Mouse (Mus musculus) embryo, embryonic 11 days (tissue): ENCODE measurements around the gene Cpt2.

Experiments
- DNase-seq: peaks from one replicate; pipeline ENCODE4 v3.0.0-alpha.2; 2015

Gene Cpt2

GRCm38 (mm10) chr4:107923145-107923802 lies at the start of gene Cpt2:
Gene Cpt2, minus strand, starts transcription at chr4:107923610.
- peak; percentile 98 for DNase-seq

DNA sequence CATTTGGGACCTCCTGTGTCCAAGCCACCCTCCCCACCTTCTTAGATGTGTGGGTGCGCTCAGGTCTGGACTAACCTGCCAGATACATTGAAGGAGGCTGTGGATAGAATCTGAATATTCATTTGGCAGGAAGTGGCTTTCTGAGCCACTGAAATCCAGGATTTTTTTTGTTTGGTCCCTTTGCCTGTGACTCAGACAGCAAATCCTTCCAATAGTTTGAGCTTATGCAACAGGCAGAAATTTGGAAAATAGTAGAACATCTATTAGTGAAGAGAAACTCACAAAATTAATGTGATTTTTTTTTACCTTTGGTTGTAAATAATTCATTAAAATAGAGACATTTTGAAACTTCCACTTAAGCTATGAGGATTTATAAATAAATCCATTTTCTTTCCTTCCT lies 47.8 kb upstream of the Cpt2 start:
- no peak for DNase-seq

DNA sequence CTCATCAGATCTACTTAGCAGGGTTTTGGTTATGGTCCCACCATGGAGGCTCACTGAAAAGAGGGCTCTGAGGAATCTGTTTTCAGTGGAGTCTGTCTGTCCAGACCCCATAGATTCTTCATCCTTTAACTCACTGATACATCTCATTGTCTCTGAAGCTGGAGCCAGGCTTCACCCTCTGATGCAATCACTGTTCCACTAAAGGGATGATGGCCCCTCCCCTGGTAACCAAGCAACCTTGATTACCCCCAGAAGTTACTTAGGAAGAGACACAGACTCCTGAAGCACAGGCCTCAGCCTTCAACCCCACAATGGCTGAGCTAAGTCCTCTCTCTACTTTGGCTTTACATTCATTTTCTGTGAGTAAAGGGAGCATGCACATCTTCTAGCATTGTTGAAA lies 46.4 kb upstream of the Cpt2 start:
- DNase-seq = no peak

DNA sequence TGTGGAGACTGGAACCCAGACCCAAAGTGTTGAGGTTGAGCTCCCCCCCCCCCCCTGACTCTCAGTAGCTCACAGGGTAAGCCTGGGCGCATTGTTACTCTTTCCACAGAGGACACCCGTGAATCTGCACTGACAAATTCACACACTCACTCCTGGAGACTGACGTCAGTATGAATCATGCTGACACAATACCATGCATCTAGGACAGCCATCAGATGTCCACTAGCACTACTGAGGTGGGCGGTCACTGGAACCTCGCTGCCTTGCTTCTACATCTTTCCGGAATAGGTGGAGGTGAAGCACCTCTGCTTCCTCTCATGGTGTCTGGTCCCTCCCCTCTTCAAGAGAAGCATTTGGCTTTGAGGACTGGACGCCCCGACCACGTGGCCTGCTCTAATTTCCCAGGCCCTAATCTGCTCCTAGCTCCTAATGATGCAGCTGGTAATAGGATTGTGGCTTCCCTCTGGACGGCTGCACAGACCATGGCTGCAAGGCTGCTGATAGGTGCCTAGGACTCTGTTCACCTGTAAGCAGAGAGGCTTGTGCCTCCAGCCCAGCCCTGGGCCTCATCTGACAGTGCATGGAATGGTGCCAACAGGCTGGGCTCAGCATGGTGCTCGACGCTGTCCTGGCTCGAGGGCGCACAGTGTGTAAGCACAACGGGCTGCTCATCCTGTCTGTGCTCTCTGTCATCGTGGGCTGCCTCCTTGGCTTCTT lies 44.7 kb upstream of the Cpt2 start, which contains the start of gene Slc1a7:
Slc1a7 (plus strand) TSS at position 367 of the 717 bp plus-strand sequence.
- no peak for DNase-seq

GRCm38 (mm10) chr4:107966416-107967109 lies 43.2 kb upstream of the Cpt2 start:
- no peak for DNase-seq

GRCm38 (mm10) chr4:107962792-107963191 lies 39.4 kb upstream of the Cpt2 start:
- DNase-seq = no peak

GRCm38 (mm10) chr4:107962044-107962732 lies 38.8 kb upstream of the Cpt2 start:
- no peak for DNase-seq

DNA sequence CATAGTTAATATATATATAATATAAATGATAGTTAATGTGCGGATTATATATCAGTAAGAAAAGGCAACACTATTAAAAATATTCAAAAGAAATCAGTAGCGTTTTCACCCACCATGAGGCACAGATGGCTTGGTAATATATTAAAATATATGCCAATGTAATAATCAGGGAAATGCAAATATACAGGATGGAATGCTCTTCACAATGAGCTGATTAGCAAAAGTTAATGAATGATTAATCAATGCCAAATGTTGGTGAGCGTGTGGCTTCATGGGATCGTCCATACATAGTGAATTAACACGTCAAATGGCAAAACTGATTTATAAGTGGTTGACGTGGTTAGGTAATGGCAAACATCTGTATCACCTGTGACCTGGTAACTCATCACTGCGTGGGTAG lies 35.1 kb upstream of the Cpt2 start:
- no peak for DNase-seq

- DNase-seq = no peak
Observed at GRCm38 (mm10) chr4:107955691-107956090, 32.3 kb upstream of the Cpt2 start.

DNA sequence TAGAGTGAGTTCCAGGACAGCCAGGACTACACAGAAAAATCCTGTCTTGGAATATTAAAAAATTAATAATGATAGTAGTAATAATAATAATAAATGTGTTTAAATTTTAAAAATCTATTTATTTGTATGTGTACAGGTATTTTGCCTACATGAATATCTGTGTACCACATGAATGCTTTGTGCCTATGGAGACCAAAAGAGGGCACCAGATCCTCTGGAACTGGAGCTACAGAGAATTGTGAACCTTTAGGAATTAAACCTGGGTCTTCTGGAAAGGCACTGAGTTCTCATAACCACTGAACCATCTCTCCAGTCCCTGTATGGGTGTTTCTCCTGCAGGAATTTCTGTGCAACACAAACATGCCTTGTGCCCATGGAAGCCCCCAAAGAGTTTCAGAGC lies 29.4 kb upstream of the Cpt2 start:
- no peak for DNase-seq

DNA sequence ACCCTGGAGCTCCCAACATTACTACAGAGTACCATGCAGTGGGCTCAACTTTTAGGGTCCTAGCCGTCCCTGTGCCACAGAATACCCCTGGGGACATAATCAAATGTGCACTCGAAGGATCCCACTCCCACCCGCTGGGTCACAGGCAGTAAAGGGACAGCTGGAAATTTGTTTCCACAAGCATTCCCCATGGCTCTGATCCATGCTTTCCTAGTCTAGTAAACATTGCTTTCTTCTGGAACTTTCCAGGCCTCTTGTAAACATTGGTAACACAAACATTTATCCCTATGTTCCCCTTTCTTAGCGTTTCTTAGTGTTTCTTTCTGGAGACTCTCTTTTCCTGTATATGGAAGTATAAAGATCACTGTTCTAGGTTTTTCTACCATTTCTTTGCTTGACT lies 26.5 kb upstream of the Cpt2 start:
- no peak for DNase-seq

DNA sequence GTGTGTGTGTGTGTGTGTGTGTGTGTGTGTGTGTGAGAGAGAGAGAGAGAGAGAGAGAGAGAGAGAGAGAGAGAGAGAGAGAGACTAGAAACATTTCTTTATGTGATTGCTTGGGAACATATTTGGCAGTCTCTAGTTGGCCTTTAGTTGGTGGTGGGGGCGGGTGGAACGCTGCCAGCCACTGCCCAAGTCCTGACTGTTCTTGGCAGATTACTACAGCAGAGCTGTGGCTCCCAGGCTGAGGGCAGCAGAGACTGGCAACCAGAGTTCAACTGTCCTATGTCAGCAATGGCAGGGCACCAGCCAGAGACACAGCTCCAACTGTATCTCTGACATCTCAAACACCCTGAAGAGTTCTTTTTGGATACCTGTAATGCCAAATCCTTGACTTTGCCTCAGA lies 20.7 kb upstream of the Cpt2 start:
- no peak for DNase-seq

- no peak for DNase-seq
Observed at GRCm38 (mm10) chr4:107942741-107943140, 19.3 kb upstream of the Cpt2 start.

- DNase-seq = no peak
Observed at GRCm38 (mm10) chr4:107938124-107938523, 14.7 kb upstream of the Cpt2 start.

- peak; percentile 83 for DNase-seq
Observed at GRCm38 (mm10) chr4:107937338-107937737, 13.9 kb upstream of the Cpt2 start.

GRCm38 (mm10) chr4:107935254-107935653 lies 11.8 kb upstream of the Cpt2 start:
- no peak for DNase-seq

DNA sequence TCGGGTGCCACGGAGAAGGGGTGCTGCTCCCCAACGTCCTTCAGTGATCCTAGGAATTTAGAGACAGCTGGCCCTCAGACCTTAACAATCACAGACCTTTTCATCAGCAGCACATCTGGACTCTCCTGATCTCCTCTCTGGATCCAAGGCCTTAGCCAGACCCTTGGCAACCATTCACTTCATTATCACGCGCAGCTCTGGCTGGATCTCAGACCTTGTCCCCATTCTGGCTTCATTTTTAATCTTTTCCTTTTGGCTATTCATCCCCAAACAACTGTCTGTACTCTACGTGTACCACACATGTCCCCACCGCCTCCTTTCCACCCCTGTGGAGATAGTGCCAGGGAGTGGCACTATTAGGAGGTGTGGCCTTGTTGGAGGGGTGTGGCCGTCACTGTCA lies 9.8 kb upstream of the Cpt2 start:
- no peak for DNase-seq

DNA sequence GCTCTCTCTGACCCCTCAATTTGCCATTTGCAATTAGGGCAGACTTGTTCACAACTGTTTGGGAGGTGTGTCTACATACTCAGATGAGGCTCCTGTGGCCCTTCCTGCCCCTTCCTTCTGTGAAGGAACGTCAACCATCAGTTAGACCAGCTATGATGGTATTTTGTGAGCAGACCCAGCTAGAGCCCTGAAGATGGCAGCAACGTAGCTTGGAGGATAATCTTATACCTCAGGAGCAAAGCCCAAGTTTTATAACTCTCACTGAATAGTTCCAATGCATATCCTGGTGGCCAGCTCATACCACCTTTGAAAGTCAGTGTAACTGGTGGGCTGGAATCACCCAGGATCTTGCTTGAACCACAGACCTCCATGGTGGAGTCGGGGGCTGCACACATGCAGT lies 8.0 kb upstream of the Cpt2 start:
- DNase-seq = no peak

- DNase-seq = no peak
Observed at GRCm38 (mm10) chr4:107928726-107929125, 5.3 kb upstream of the Cpt2 start.

DNA sequence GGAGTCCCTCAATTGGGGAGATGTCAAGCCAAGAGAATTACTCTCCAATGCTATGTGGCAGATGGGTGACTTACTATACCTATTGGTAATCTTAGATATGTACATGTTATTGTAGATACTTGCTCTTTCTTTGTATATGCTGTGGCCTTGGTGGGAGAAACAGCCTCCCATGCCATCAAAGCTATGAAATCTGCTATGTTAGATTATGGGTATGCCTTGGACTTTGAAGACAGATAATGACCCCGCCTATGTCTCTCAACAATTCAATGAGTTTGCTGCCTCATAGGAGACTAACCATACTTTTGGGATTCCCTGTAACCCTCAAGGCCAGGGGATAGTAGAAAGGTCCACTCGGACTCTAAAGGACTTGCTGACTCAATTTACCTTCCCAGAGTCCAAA lies 4.9 kb upstream of the Cpt2 start:
- DNase-seq = no peak

DNA sequence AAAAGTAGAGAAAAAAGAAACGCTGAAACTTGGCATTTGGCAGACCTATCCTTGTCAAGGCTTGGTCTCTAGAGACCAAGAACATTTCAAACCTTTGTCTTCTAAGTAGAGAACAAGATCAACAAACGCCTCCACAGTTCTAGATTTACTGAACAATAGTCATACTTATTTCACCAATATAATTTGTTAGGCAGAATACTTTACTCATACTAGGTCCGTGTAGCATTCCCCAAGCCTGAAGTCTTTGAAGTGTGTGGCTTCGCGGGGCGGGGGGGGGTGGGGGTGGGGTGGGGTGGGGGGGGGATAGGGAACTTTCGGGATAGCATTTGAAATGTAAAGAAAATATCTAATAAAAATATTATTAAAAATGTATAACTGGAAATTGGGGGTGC lies 389 bp upstream of the Cpt2 start:
- no peak for DNase-seq

DNA sequence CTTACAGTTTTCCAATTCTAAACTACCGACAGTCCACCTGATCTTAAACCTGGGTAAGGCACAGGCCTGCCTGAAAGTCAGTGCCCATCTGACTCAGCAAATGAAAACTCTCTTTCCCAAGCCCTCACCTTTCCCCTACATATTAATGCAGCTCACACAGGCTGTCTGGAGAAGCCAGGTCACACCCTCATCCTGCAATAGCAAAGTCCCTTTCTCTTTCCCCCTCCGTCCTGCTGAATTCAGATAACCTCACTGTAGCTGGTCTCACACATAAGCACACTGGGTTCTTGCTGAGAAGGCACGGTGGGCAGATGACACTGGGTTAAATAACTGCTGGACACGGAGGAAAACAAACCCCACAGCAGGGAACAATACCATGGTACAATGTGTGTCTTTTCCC lies 1.5 kb downstream of the Cpt2 start:
- no peak for DNase-seq

- no peak for DNase-seq
Observed at GRCm38 (mm10) chr4:107921152-107921695, 2.2 kb downstream of the Cpt2 start.
